Mouse (Mus musculus): ENCODE results near the gene Rbfox2.

DNA sequence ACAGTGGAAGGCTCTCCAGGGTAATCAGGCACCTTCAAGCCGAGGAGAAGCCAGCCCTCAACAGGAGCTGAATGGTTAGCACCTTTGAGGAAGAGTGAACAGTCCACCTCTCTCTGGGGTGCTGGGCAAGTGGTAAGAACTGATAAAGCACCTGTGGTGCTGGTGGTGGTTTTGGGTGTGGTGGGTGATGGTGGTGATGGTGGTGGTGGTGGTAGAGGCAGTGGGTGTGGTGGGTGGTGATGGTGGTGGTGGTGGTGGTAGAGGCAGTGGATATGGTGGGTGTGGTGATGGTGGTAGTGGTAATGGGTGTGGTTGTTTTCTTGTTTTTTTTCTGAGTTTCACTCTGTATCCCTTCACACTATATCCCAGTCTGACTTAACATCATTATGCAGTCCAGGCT lies 253.8 kb downstream of the Rbfox2 start:
- TF ChIP-seq POLR2A (IDR thresholded peaks at IDR 0.05; ENCODE audit: low read depth, low read length) (no peak), CTCF (IDR thresholded peaks at IDR 0.05; ENCODE audit: borderline replicate concordance, insufficient read depth, low read length) (no peak)
